Mouse (Mus musculus) olfactory bulb, adult 2 months (tissue): ENCODE results near the gene Nudt3.

Source experiments
- CTCF ChIP-seq: fragments of 200-500 bp; IDR thresholded peaks from 2 replicates; pipeline ENCODE4 v1.5.1; 2012; ENCODE audit warnings: low read depth, mild to moderate bottlenecking, low read length, moderate library complexity; ENCODE audit not compliant: insufficient read depth
- POLR2A ChIP-seq: fragments of 200-500 bp; IDR thresholded peaks from 2 replicates; pipeline ENCODE4 v1.6.1; 2012; ENCODE audit warnings: mild to moderate bottlenecking, low read depth, low read length, moderate library complexity; ENCODE audit not compliant: insufficient read depth

DNA sequence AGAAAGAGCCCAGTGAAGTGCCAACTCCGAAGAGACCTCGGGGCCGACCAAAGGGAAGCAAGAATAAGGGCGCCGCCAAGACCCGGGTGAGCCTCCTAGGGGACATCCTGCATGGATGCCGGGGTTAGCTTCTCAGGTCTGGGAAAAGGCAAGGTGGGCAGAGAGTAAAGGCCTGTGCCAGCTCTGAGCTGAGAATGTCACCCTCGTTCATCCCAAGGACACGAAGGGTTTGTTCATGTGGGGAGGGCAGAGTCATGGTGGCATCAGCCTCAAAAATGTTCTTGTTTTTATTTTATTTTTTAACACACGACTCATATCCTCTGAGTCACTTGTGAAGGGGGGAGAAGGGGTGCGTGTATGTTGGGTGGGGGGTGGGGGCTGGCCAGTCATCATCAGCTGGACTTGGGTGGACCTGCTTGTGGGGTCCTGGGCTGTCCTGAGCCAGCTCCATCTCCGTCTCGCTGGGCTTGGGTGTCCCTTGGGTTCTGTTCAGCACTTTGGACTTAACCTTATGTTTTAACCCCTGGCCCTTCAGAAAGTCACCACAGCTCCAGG lies 62.3 kb downstream of the Nudt3 start:
- TF ChIP-seq POLR2A: no peak
- no peak for TF ChIP-seq CTCF
